Mouse (Mus musculus) heart, embryonic 15.5 days (tissue): ENCODE data around the gene Itih1. TPM values are rescaled to one million over a fixed set of nuclear protein-coding genes. Genes with fewer than 3 reads are reported as not detected.

Experiments
- polyA plus RNA-seq: library from polyadenylated mRNA; unstranded; fragments of >200 nt; fragmentation: Nextera tagmentation; extraction: Ambion mirVana; gene quantifications from 2 replicates; pipeline ENCODE4 v1.2.1, GENCODE M21; 2015

Itih1 gene
- polyA plus RNA-seq, 1 experiment from 2014 or later = 0.05 TPM

Other genes starting within 250 kb of the Itih1 start
- 7.8 and 10.3 TPM in 2 replicates for gene Sfmbt1, start 228.4 kb downstream of the Itih1 start, polyA plus RNA-seq
- 12.7 and 14.2 TPM in 2 replicates for gene Tmem110, start 117.7 kb downstream of the Itih1 start, polyA plus RNA-seq
- 3.9 and 4.3 TPM in 2 replicates for gene Mustn1, start 64.1 kb downstream of the Itih1 start, polyA plus RNA-seq
- 0.52 and 1.5 TPM in 2 replicates for gene Itih4, start 56.8 kb downstream of the Itih1 start, polyA plus RNA-seq
- gene Itih3, start 19.5 kb downstream of the Itih1 start, polyA plus RNA-seq = 1.6 and 3.5 TPM in 2 replicates
- gene Nek4, start 8.1 kb upstream of the Itih1 start, polyA plus RNA-seq = 5.4 and 7.3 TPM in 2 replicates
- 45.2 and 46.8 TPM in 2 replicates for gene Glt8d1, start 58.1 kb upstream of the Itih1 start, polyA plus RNA-seq
- gene Spcs1, start 58.4 kb upstream of the Itih1 start, polyA plus RNA-seq = 310 and 368 TPM in 2 replicates
- gene Pbrm1, start 75.8 kb upstream of the Itih1 start, polyA plus RNA-seq = 91.4 and 101 TPM in 2 replicates
- 54.2 and 55.1 TPM in 2 replicates for gene Gnl3, start 75.9 kb upstream of the Itih1 start, polyA plus RNA-seq
- 75.6 and 94.1 TPM in 2 replicates for gene Smim4, start 185.7 kb upstream of the Itih1 start, polyA plus RNA-seq
- gene Nt5dc2, start 187.8 kb upstream of the Itih1 start, polyA plus RNA-seq = 278 and 339 TPM in 2 replicates
- gene Stab1, start 225.4 kb upstream of the Itih1 start, polyA plus RNA-seq = 43.7 and 46.8 TPM in 2 replicates